Mouse (Mus musculus): Measurements from ENCODE around the gene Hoxa11.

Hoxa11 gene

DNA sequence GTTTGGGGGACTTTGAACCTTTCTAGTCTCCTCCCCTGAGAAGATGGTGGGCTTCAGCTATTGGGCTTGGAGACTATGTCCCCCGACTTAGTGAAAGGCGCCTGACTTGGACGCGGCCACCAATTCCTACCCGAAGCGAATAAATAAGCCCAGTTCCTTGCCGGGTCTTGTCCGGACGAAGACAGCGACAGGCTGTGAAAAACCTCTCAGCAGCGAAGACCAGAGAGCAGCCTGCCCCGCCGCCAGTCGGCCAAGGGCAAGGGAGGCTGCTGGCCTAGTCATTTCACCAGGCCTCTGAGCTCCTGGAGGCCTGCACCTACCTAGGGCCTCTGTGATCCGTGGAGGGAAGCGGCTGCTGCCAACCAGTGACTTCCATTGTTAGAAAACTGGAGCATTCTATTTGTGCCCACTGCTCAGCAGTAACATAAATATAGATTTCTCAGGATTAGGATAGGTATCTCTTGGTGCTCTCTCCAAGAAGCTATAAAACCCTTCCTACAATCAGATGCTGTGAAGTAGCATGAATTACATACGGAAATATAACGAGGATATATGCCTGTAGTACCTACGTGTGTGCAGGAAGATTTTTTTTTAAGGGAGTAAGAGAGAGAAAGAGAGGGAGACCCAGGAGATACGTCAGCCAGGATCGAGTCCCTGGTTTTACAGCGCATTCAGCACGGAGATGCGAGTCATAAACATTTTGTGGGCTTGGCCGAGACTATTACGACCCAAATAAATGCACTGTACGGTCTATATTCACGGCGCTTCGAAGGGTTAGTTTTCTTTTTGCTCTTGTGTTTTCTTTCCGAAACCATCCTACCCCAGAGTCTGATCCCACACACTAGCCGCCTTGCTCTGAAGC is 25.4 kb downstream of the Hoxa11 start:
- DNase-seq (ENCODE audit: low read depth, low spot score): no peak

DNA sequence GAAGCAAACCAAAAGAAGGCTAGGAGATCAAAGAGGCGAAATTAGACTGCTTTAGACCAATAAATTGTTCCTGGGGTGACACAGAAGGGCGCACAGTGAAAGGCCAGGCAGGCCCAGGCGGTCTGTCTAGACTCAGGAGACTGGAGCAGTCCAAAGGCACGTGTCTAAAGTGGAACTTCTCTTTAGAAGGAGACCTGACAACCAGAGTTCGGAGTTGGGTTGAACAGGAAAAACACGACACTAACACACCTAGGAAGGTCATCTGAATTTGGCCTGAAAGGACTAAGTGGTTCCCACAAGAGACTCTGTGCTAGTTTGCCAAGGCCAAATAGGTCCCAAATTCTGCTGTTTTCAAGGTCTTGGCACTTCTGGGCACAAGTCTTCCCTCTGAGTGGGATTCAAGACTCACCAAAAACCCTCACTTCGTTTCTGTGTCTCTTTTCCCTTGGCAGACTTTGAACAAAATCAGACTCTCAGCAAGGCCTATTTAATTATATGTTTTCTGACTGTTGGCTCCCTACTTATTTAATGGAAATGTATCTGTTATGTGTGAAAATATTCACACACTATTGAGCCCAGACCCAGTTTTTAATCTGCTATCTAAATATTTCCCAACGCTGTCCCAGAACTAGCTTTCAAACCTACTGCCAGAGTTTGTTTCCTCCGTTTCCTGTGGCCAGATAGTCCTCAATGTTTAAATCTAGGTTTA is 26.2 kb downstream of the Hoxa11 start:
- DNase-seq (ENCODE audit: low read depth, low spot score): no peak

DNA sequence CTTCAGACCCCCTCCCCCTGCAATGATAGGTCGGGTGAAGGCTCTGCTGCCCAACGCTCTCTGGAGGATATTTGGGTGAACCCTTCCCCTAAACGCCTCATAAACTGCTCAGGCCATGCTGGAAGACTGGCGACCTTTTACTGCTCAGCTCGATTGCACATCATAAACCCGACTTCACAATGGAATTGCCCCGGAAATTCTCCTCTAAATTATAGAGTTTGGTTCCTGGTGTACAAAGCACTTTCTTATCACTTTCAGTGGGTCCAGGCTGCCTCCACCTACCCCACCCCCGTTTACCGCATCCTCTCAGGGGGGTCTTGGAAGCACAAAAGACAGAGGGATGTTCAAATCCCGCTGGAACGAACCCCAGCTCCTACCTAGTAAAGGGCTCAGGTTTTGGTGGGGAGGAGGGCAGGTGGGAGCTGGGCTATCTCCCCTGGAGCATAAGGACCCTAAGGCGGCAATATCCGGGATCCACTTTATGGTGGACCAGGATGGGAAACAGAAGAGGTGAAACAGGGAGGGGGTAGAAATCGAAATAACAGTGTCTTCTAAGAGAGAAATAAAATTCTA is 26.9 kb downstream of the Hoxa11 start:
- no peak for DNase-seq (ENCODE audit: low read depth, low spot score)

DNA sequence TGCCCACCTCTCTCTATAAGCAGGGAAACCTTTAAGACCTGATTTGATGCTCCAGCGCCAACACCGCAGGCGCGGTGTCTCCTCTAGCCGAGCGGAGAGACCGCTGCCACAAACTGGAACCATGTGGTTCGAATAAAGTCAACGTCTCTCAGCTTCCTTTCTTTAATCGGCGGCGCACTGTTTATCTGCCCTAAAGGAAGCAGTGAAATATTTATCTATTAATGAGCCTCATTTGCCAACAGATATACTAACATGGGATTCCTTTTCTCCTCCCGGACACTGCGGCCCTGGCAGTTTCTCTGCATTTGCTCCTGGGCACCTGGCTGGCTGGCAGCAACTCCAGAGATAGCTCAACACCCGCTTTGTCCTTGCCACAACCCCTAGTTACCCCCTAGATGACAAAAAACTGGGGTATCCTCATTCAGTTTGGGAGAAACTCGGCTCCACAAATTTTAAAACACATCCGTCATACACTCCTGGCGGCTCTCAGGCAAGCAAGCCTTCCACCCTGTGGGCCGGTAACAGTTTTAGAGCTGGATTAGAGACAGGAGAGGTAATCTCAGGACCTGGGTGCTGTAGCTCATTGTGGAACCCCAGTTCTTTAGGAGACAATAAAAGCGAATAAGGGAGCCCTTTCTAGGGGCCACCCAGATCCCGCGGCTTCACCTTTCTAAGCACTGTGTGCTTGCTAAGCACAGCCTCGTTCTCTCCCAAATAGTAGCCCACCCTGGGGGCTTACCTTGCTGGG is 27.5 kb downstream of the Hoxa11 start:
- DNase-seq (ENCODE audit: low read depth, low spot score): no peak

DNA sequence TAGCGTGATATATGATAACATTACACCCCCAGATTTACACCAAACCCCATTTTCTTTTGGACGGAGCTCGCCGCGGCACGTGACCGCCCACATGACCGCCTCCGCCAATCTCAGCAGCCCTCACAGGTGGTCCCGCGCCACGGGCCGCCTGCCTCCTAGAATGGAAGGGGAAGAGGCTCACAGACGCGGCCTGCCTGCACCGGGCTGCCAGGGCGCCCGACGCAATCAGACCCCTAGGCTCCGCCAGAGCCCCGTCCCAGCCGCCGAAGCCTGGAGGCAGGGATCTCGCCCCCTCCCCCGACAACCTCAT is 28.2 kb downstream of the Hoxa11 start:
- peak; percentile 94 for DNase-seq (ENCODE audit: low read depth, low spot score)

DNA sequence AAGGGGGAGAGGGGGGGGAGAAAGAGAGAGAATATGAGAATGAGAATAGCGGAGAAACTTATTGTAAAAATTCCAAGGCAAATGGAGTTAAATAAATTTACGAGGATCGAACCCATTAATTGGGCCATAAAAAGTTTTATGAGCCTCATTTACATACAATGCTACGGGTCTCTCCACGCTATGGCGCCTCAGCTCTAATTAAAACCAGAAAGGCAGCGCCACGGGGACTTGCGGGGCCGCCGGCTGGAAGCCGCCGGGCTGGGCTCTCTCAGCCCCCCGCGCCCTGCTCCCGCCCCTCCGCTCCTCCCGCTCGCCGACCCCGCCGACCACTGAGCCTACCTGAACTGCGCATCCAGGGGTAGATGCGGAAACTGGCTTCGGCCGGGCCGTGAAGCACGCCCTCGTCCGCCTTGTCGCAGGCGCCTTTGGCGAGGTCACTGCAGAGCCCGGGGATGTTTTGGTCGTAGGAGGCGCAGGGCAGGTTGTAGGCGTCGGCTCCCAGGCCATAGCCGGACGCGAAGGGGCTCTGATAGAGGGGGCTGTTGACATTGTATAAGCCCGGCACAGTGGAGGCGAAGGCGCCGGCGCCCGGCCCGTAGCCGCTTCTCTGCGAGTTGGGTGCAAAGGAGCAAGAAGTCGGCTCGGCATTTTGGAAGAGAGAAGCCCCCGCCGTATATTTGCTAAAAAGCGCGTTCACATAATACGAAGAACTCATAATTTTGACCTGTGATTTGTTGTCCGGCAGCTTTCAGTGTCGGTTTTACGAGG is 28.7 kb downstream of the Hoxa11 start:
- DNase-seq (ENCODE audit: low read depth, low spot score): no peak

DNA sequence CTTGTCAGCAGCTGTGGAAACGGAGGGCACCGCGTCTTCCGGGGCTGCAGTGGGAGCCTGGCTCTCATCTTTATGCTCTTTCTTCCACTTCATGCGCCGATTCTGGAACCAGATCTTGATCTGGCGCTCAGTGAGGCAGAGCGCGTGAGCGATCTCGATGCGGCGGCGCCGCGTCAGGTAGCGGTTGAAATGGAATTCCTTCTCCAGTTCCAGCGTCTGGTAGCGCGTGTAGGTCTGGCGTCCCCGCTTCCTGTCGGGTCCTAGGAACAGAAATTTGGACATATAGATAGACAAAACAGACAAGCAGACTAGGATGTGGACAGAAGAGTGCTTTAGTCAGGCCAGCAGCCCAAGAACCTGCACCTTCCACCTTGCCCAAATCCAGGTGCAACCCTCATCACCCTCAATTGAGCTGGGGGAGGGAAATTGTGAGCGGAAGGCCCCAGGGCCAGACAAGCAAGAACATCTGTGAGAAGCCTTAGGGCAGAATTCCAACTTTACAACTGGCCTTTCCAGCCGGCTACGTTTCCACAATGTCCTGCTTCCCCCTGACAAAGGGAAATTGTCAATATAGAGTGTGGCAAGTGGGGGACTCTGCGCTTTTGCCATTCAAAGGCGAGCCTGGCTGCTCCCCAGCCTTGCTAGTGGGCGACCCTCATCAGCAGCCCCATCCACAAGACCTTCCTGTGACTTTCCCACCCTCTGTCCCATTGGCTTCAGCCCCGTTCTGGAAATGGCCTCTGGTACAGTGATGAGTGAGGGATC is 29.7 kb downstream of the Hoxa11 start:
- DNase-seq (ENCODE audit: low read depth, low spot score): no peak

DNA sequence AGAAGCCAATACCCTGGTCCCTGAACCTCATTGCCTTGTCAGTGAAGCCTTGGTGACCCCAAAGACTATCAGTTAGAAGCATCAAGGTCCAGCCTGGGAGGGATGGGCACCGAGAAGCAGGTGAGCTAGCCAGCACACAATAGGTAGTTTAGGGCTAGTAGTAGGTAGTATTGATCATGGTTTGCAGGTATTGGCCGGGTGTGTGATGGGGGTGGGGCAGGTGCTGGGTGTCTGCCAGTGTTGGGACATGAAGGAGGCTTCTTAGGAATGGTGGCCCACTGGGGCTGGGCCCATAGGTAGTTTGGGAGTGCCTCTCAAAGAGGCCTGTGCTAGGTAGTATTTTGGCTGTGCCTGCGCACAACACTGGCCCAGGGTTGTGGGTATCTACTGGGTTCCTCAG is 30.5 kb downstream of the Hoxa11 start:
- no peak for DNase-seq (ENCODE audit: low read depth, low spot score)

DNA sequence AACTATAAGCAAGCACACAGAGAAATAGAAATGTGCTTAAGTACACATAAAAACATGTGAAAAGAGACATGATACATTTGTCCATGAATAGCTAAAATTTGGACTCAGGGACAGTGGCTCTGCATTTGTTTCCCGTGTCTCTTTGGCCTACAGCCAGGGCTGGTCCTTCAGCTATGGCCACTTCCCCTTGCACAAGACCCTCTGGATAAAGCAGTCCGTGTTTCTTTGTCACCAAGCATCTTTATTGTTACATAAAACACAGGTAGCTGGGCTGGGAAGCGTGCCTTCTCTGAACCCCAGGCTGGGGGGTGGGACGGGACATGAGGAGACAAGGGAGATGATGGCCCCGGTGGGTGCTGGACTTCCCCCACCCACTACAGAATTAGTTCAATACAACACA is 31.3 kb downstream of the Hoxa11 start:
- no peak for DNase-seq (ENCODE audit: low read depth, low spot score)

DNA sequence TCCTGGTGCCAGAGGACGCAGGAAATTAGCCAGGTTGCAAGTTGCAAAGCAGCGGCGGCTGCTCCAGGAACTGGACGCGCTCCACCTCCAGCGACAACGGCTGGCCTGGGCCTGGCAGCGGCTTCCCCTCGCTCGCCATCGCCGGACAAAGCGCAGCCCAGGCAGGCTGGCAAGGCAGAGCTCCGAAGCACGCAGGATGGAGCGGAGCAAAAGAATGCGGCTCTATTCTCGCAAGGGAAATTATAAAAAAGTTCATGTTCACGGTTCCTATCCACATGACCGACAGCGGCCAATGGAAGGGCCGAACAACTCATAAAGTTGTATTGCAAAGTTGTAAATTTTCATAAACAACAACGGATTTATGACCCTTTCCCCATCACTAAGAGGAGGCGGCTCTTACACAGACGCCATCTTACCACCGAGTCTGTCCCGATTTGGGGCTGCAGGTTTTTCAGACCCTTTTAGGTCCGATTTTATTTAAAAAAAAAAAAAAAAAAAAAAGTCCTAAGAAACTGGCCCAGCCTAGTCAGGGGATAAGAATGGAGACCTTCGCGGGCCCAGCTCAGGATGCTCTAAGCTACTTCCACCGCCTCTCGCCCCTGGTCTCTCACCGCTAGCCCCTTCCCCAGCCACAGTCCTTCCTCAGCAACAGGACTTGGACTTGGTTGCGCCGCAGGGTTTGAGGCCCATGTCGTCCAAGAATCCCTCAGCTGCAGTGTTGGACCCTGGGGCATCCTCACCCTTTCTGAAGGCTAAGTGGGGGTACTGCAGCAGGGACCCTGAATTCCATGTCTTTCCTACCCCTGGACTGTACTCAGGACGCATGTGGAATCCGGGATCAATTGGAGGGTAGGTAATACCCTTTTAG is 32.3 kb downstream of the Hoxa11 start, which contains the start of the genes Hoxa3 and Gm28308:
TSS of gene Hoxa3 (minus strand) at position 218 of the 868 bp plus-strand sequence.
TSS of gene Gm28308 (minus strand) at position 221 of the 868 bp plus-strand sequence.
- DNase-seq (ENCODE audit: low read depth, low spot score): peak; percentile 92

DNA sequence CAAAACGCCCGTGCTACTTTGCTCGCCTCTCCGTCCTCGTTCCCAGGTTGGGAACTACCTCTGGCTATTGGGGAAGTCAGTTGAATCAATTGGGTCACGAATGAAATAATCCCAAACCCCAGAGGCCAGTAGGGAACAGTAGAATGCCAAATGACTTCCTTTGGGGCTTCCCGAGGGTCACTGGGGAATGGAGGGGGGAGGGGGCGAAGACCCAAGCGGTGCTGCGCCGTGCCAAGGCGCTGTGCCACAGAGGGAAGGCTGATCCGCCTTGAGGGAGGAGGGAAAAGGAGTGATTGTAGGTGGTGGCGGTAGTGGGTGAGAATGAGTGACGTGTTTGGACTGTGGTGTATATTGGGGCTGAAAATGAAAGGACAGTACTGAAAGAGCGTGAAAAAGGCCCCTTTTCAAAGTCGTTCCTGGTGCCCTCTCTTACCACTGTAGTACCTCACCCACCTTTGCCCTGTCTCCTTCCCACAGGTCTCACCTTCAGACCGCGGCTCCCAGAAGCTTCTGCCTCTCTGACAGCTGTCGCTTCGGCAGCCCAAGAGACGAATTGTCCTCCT is 33.0 kb downstream of the Hoxa11 start:
- no peak for DNase-seq (ENCODE audit: low read depth, low spot score)

DNA sequence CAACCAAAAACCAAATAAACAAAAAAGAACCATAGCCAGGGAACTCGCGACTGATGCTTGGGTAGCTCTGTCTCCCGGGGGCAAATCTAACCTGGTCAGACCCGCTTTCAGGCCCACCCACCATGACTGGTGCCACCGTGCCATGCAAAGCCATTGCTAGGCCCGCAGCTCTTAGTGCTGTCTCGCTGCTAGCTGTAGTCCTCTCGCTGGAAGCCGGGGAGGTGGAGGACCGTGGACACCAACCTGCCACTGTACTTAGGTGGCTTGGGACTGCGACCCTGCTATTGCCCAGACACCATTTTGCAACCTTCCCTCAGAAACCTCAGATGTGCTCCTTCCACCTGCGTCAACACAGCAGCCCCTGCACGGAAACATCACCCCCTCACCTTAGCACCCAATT is 33.6 kb downstream of the Hoxa11 start:
- no peak for DNase-seq (ENCODE audit: low read depth, low spot score)

DNA sequence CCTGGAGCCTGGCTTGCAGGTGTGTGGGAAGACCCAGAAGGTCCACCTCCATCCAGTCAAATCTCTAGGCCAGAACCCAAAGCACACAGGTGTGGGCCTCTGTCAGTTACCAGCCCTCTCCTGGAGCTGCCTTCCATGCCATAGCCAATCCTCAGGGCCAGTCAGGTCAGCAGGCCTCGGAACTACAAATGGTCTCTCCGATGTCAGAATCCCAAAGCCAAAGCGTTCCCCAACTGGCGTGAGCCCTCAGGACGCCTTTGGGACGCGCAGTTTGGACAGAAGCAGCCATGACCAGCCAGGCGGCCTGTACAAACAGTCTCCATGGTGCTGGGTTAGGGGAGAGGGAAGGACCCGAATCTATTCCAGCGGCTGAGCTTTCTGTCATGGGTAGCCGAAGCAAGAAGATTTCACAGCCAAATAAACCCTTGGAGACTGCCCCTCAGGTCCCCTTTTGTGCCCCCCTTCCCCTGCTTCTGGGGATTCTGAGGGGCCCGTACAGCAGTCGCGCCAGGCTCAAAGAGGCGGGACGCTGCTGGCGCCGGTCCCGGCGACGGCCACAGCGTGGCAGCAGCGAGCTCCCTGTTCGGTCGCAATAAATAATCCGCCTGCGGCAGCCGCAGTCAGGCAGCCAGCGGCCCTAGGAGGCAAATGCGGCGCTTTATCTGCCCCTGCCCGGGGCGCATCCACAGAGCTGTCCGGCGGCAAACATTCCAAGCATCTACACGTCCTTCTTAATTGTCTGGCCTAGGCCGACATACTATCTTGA is 34.3 kb downstream of the Hoxa11 start:
- peak; percentile 89 for DNase-seq (ENCODE audit: low read depth, low spot score)

DNA sequence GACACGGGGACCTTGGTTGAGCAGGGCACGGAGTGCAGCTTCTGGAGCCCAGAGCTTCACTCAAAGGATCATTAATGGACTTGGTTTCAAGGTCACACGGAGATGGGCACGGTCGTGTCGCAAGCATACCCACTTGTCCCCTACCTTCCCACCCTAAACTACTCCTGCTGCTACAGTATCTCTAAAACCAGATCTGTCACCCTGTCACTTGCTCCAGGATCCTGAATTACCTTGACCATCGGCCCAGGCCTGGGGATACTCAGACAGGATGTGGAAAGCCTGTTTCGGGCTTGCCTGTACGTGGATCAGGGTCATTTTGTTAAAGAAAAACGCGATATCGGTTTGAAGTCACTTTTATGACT is 35.9 kb downstream of the Hoxa11 start:
- no peak for DNase-seq (ENCODE audit: low read depth, low spot score)

DNA sequence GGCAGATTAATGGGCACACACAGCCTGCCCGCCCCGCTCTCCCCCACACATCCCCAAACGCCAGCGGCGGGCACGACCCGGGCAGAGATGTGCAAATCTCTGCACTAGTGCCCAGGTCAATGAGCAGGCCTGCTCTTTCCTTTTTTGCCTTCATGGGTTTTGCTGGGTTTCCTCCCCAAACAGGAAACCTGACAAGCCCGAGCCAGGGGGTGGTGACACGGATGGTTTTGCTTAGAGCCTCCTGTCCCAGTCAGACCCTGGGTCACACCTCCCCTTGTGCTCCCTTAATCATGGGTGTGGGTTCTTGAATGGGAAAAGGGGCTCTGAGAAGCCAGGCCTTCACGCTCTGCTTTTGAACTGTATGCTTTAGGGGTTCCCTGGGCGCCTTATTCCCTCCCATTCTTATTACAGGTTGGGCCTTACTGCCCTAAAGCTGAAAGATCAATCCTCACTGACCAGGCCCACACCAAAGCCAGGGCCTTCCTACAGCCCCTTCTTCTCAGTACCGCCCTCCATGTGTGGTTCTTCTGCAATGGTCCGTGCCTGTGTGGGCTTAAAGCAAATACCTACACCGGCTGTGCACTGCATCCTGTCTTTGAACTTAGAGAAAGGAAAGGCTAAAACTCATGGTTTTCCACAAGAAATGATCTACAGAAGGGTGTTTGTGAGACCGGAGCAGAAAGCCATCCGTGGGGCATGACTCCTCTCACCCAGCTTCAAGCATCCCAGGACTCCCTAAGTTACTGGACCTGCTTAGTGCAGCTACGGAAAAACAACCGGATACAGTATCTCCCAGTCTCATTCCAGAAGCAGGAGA is 36.5 kb downstream of the Hoxa11 start:
- DNase-seq (ENCODE audit: low read depth, low spot score): no peak

DNA sequence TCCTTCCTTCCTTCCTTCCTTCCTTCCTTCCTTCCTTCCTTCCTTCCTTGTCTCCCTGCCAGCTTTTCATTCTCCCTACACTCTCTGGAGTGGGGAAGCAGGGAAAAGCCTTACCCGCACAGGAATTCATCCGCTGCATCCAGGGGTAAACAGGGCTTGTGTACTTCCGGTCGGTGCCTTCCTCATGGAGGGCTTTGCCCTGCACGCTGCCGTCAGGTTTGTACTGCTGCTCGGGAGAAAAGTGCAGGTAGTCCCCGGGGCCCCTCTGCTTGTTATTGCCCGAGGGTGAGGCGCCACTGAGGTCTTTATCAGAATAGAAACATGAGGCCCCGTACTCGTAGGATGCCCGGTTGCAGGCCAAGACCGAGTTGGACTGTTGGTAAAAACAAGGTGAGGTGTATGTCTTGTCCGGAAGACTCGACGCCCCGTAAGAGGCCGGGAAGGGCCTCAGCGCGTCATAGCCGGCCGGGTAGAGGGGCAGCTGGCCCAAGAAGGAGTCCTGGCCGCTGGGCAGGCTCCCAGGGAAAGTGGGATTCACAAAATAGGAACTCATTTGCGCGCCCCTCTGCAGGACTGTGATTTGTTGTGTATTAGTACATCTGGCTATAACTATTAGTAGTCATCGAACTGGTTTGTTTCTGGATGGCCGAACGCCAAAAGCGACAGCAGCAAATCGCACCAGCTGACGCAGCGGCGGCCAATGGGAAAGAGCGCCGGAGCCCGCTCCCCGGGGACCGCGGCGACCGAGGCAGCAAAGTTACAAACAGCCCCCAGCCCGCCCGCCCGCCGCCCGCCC is 37.3 kb downstream of the Hoxa11 start, which contains the start of gene Hoxa6:
TSS of gene Hoxa6 (minus strand) at position 651 of the 796 bp plus-strand sequence.
- DNase-seq (ENCODE audit: low read depth, low spot score): no peak

DNA sequence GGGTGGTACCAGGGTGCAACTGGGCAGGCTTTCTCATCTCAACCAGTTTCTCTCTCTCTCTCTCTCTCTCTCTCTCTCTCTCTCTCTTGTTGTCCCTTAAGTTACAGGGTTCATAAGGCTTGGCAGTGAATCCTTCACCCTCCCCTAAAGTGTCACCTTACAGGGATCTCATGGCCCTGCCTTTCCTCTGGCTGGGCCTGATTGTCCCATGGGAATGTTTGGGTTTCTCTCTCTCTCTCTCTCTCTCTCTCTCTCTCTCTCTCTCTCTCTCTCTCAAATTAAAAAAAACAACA is 38.0 kb downstream of the Hoxa11 start:
- no peak for DNase-seq (ENCODE audit: low read depth, low spot score)

Measured in mesoderm, embryonic 11.5 days (tissue).